Comparison of ENCODE assay signal across 10 mouse cellular contexts in genomic region chr16:52243421-52243973, GRCm38 (mm10).
DNase-seq lines count a peak whose midpoint lies in the region; ATAC-seq and TF ChIP-seq lines count a peak whose summit lies in the region.
"Had no signal": no experiment of that assay in that cellular context is flagged by ENCODE, and none has a peak within 500 bp of the region (broad histone marks: within the 10 kb centered on the region; RNA-seq: fewer than 3 reads in every experiment).

No protein-coding gene starts in this region.

- peak; percentile 46 for TF ChIP-seq CTCF in intestine, postnatal 0 days (IDR thresholded peaks at IDR 0.05; ENCODE audit: low read depth)

- 84% methylated on average over 4 of the region's 4 CpGs for WGBS in intestine, postnatal 0 days
- 83% methylated on average over 4 of the region's 4 CpGs for WGBS in intestine, embryonic 16.5 days
- WGBS in lung, embryonic 15.5 days = 73% methylated on average over 4 of the region's 4 CpGs

- no peaks in the 10 kb centered on the region for H3K36me3 ChIP-seq in intestine, postnatal 0 days (ENCODE audit: control insufficient read depth, insufficient read depth)
- H3K36me3 ChIP-seq in intestine, embryonic 16.5 days (ENCODE audit: control insufficient read depth, insufficient read depth, low read length) = no peaks in the 10 kb centered on the region
- no peaks in the 10 kb centered on the region for H3K36me3 ChIP-seq in lung, embryonic 15.5 days
- no peaks in the 10 kb centered on the region for H3K36me3 ChIP-seq in splenic B cell, adult 2 months (ENCODE audit: control insufficient read depth, insufficient read depth, low read length, poor library complexity, severe bottlenecking)

- H3K27me3 ChIP-seq in intestine, postnatal 0 days (replicated peaks; ENCODE audit: control insufficient read depth, insufficient read depth, low read length) = no peaks in the 10 kb centered on the region
- H3K27me3 ChIP-seq in intestine, embryonic 16.5 days (replicated peaks; ENCODE audit: control insufficient read depth, insufficient read depth, low read length) = no peaks in the 10 kb centered on the region
- no peaks in the 10 kb centered on the region for H3K27me3 ChIP-seq in lung, embryonic 15.5 days
- H3K27me3 ChIP-seq in splenic B cell, adult 2 months (ENCODE audit: control insufficient read depth, insufficient read depth, low read length, poor library complexity, severe bottlenecking) = no peaks in the 10 kb centered on the region

- no peak overlapping the region for H3K4me3 ChIP-seq in intestine, postnatal 0 days (ENCODE audit: low read depth, low read length)
- H3K4me3 ChIP-seq in intestine, embryonic 16.5 days (ENCODE audit: low read length) = no peak overlapping the region
- H3K4me3 ChIP-seq in lung, embryonic 15.5 days = no peak overlapping the region

- no peak overlapping the region for H3K4me2 ChIP-seq in intestine, postnatal 0 days (replicated peaks; ENCODE audit: low read depth)
- H3K4me2 ChIP-seq in intestine, embryonic 16.5 days (ENCODE audit: low read depth, low read length) = no peak overlapping the region
- H3K4me2 ChIP-seq in lung, embryonic 15.5 days = no peak overlapping the region

- H3K9ac ChIP-seq in intestine, postnatal 0 days (ENCODE audit: low read depth, low read length) = no peak overlapping the region
- no peak overlapping the region for H3K9ac ChIP-seq in intestine, embryonic 16.5 days (ENCODE audit: low read depth, low read length)
- no peak overlapping the region for H3K9ac ChIP-seq in lung, embryonic 15.5 days

- DNase-seq in embryo, embryonic 10.5 days (ENCODE audit: low spot score) = peak; percentile 14
- DNase-seq in embryo, embryonic 11 days = no peak
- no peak for DNase-seq in lung, adult 18-20 months
- peak; percentile 3 for DNase-seq in splenic B cell, adult 2 months (ENCODE audit: low read depth, low spot score)
- no peak for DNase-seq in cerebellum, postnatal 14 days
- DNase-seq: adrenal gland, postnatal 10 days; thymus, postnatal 25 days had no signal

- no peak for ATAC-seq in intestine, postnatal 0 days
- ATAC-seq in intestine, embryonic 16.5 days = no peak
- peak; percentile 39; the same call in 1 of the 2 replicates for ATAC-seq in lung, embryonic 15.5 days (ENCODE audit: borderline replicate concordance, extremely low read depth, low FRiP score, low TSS enrichment)

- no peaks in the 10 kb centered on the region for H3K4me1 ChIP-seq in intestine, postnatal 0 days (replicated peaks; ENCODE audit: control insufficient read depth, insufficient read depth, low read length)
- H3K4me1 ChIP-seq in intestine, embryonic 16.5 days (ENCODE audit: control insufficient read depth, insufficient read depth, low read length) = no peaks in the 10 kb centered on the region
- no peaks in the 10 kb centered on the region for H3K4me1 ChIP-seq in lung, embryonic 15.5 days

- H3K9me3 ChIP-seq in intestine, postnatal 0 days (ENCODE audit: control insufficient read depth) = no peaks in the 10 kb centered on the region
- H3K9me3 ChIP-seq in intestine, embryonic 16.5 days (ENCODE audit: control insufficient read depth, low read length) = no peaks in the 10 kb centered on the region
- H3K9me3 ChIP-seq in lung, embryonic 15.5 days = no peaks in the 10 kb centered on the region

- H3K27ac ChIP-seq in intestine, postnatal 0 days (ENCODE audit: low read depth, low read length) = no peak overlapping the region
- H3K27ac ChIP-seq in intestine, embryonic 16.5 days (ENCODE audit: low read length) = no peak overlapping the region
- H3K27ac ChIP-seq in lung, embryonic 15.5 days = no peak overlapping the region

Comparison
In these comparisons a context has a peak if more than half of its experiments do, and no peak if none do; other contexts are left out.
1. DNase-seq: peak in embryo, embryonic 10.5 days (single experiment) and splenic B cell, adult 2 months (single experiment); none in embryo, embryonic 11 days (single experiment), lung, adult 18-20 months (0 of 2) and cerebellum, postnatal 14 days (0 of 2).